17 mouse cellular contexts compared by ENCODE assay signal in the genomic region with DNA sequence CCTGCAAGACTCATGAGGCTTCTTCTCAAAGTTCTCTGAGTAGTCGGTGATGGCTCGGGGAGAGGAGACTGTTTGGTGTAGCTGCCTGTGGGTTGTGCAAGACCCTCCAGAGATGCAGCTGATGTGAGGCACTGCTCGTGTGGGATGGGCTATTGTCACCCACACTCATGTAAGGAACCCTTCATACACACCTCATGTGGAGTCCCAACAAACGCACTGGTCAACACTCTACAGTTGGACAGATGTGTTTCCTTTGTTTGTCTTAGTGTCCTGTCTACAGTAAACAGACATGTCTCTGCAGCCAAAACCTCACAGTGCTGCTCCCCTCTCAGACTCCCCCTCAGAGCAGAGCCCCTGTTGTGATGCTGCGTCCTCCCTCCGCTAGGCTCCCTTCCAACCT.
"Had no signal": no experiment of that assay in that cellular context is flagged by ENCODE, and none has a peak within 500 bp of the region (broad histone marks: within the 10 kb centered on the region; RNA-seq: fewer than 3 reads in every experiment).

No protein-coding gene starts in this region.

- H3K4me2 ChIP-seq: liver, embryonic 11.5 days; liver, embryonic 13.5 days; liver, embryonic 15.5 days; midbrain, embryonic 12.5 days; neural tube, embryonic 12.5 days; stomach, embryonic 15.5 days had no signal

- DNase-seq: liver, embryonic 13.5 days; liver, postnatal 0 days; lung, adult 2 months; lung, postnatal 14 days; midbrain, embryonic 14.5 days; right cerebral cortex, postnatal 14 days; thymus, adult 2 months; thymus, postnatal 25 days; thymus, postnatal 4 days had no signal

- H3K9ac ChIP-seq: liver, embryonic 13.5 days; liver, embryonic 15.5 days; liver, postnatal 0 days; midbrain, embryonic 12.5 days; neural tube, embryonic 12.5 days; stomach, embryonic 15.5 days had no signal

- H3K36me3 ChIP-seq: liver, embryonic 13.5 days; liver, embryonic 15.5 days; midbrain, embryonic 12.5 days; neural tube, embryonic 12.5 days; stomach, embryonic 15.5 days had no signal

- H3K27me3 ChIP-seq: liver, embryonic 13.5 days; liver, embryonic 15.5 days; neural tube, embryonic 12.5 days; stomach, embryonic 15.5 days had no signal

- ATAC-seq: liver, postnatal 0 days had no signal

- H3K9me3 ChIP-seq: liver, embryonic 13.5 days; liver, embryonic 15.5 days; megakaryocyte, embryonic 14.5 days; midbrain, embryonic 12.5 days; neural tube, embryonic 12.5 days; stomach, embryonic 15.5 days had no signal

- H3K4me1 ChIP-seq: liver, embryonic 13.5 days; liver, embryonic 15.5 days; midbrain, embryonic 12.5 days; neural tube, embryonic 12.5 days had no signal

- H3K4me3 ChIP-seq: liver, embryonic 13.5 days; liver, embryonic 15.5 days; megakaryocyte, embryonic 14.5 days; midbrain, embryonic 12.5 days; neural tube, embryonic 12.5 days; stomach, embryonic 15.5 days had no signal

- H3K27ac ChIP-seq: liver, embryonic 13.5 days; liver, embryonic 15.5 days; macrophage; midbrain, embryonic 12.5 days; neural tube, embryonic 12.5 days; stomach, embryonic 15.5 days; stomach, postnatal 0 days had no signal
